Mouse (Mus musculus) left cerebral cortex, postnatal 25 days (tissue): ENCODE measurements around the gene Dct. TPM values are rescaled to one million over a fixed set of nuclear protein-coding genes. Genes with fewer than 3 reads are reported as not detected.

Experiments used
- total RNA-seq, 2 experiments: library from RNA; stranded (reverse); gene quantifications; 2 replicates each; pipeline ENCODE4 v1.2.3; 2021

The Dct gene
- total RNA-seq, 2 experiments from 2014 or later = 0.66 to 1.5 TPM

Other genes with a start within 250 kb of the Dct start
- gene Tgds, start 80.5 kb upstream of the Dct start, total RNA-seq = 1 to 10 TPM; 6.6 to 9.4 TPM
- gene Gpr180, start 84.9 kb upstream of the Dct start, total RNA-seq = 10 to 100 TPM; 31.5 to 32.2 TPM
- gene Sox21, start 184.8 kb upstream of the Dct start, total RNA-seq = 10 to 100 TPM; 10.2 to 10.5 TPM
- gene Gm9376, start 214.7 kb upstream of the Dct start, total RNA-seq = not detected